ENCODE assay signal across 13 mouse cellular contexts in the genomic region with DNA sequence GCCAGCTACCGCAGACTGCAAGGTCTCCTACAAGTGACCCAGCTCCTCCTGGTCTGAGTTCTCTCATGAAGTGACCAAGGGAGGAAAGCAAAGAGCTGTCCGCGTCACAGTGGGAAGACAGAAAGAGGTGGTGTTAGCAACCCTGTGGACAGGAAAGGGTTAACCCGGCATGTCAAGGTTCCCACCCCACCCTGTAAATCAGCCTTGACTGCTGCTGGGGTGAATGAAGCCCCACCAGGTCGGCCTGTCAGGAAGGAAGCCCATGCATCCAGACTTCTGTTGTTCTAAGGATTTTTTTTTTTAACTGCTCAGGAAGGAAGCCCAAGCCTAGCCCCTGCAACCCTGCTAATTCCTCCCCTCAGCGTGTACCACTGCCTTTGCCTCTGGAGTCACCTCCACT. TPM values are rescaled to one million over a fixed set of nuclear protein-coding genes. Genes with fewer than 3 reads are reported as not detected.
DNase-seq lines count a peak whose midpoint lies in the region; ATAC-seq and TF ChIP-seq lines count a peak whose summit lies in the region.
"Had no signal": no experiment of that assay in that cellular context is flagged by ENCODE, and none has a peak within 500 bp of the region (broad histone marks: within the 10 kb centered on the region; RNA-seq: fewer than 3 reads in every experiment).

No protein-coding gene starts in this region.

- no peak overlapping the region for H3K4me3 ChIP-seq in kidney, adult 2 months (ENCODE audit: insufficient read depth, low read depth, low read length)
- peak overlapping the region; percentile 64 for H3K4me3 ChIP-seq in megakaryocyte, embryonic 14.5 days (replicated peaks)
- H3K4me3 ChIP-seq in liver, embryonic 15.5 days (replicated peaks), result no peak overlapping the region
- H3K4me3 ChIP-seq: limb, embryonic 15.5 days; midbrain, embryonic 13.5 days had no signal

- TF ChIP-seq POLR2A in kidney, adult 2 months (IDR thresholded peaks at IDR 0.05; ENCODE audit: low read depth, low read length), result no peak

- no peak for ATAC-seq in megakaryocyte, adult 5-6 weeks (ENCODE audit: poor library complexity, severe bottlenecking)
- no peak for ATAC-seq in liver, embryonic 15.5 days (ENCODE audit: insufficient read depth)
- ATAC-seq: forebrain, postnatal 0 days; midbrain, embryonic 13.5 days had no signal

- H3K4me2 ChIP-seq in liver, embryonic 15.5 days, result no peak overlapping the region
- H3K4me2 ChIP-seq: limb, embryonic 15.5 days; midbrain, embryonic 13.5 days had no signal

- no peak overlapping the region for H3K27ac ChIP-seq in kidney, adult 2 months (ENCODE audit: insufficient read depth, low read depth, low read length)
- 0 out of 2 replicates have a peak overlapping the region, but pooled peaks have one; percentile 55 for H3K27ac ChIP-seq in liver, embryonic 15.5 days (replicated peaks)
- H3K27ac ChIP-seq: limb, embryonic 15.5 days; midbrain, embryonic 13.5 days had no signal

- H3K9ac ChIP-seq in liver, embryonic 15.5 days, result no peak overlapping the region
- H3K9ac ChIP-seq: forebrain, postnatal 0 days; limb, embryonic 15.5 days; midbrain, embryonic 13.5 days had no signal

- peaks cover 2% of the 10 kb centered on the region; the same call in 1 of the 2 replicates for H3K27me3 ChIP-seq in kidney, adult 2 months (replicated peaks; ENCODE audit: control insufficient read depth, insufficient read depth, low read length)
- peaks cover 49% of the 10 kb centered on the region for H3K27me3 ChIP-seq in megakaryocyte, embryonic 14.5 days (replicated peaks)
- peaks cover 10% of the 10 kb centered on the region for H3K27me3 ChIP-seq in liver, embryonic 15.5 days

- DNase-seq in kidney, adult 2 months, result peak; percentile 31
- no peak for DNase-seq in kidney, adult 18-20 months
- peak; percentile 71 for DNase-seq in embryo, embryonic 10 days (ENCODE audit: low spot score)
- DNase-seq in urinary bladder, adult 2 months (ENCODE audit: low spot score), result no peak
- DNase-seq: cerebellum, adult 8-10 months; forebrain, postnatal 0 days; heart, postnatal 10 days; right cerebral cortex, adult 18-20 months had no signal

- 29% methylated on average over 6 of the region's 6 CpGs for WGBS in kidney, adult 2 months
- 24% methylated on average over 6 of the region's 6 CpGs for WGBS in liver, embryonic 15.5 days (ENCODE audit: insufficient replicate concordance)

- H3K36me3 ChIP-seq in kidney, adult 2 months (ENCODE audit: control insufficient read depth, insufficient read depth, low read length), result no peaks in the 10 kb centered on the region
- H3K36me3 ChIP-seq in megakaryocyte, embryonic 14.5 days (replicated peaks; ENCODE audit: low read length), result no peaks in the 10 kb centered on the region
- no peaks in the 10 kb centered on the region for H3K36me3 ChIP-seq in liver, embryonic 15.5 days (replicated peaks)
- H3K36me3 ChIP-seq: limb, embryonic 15.5 days; midbrain, embryonic 13.5 days had no signal

- no peak for TF ChIP-seq CTCF in kidney, adult 2 months (conservative IDR thresholded peaks at IDR 0.05; ENCODE audit: insufficient read depth, insufficient read length, low read depth, low read length)

- H3K4me1 ChIP-seq in kidney, adult 2 months (ENCODE audit: control insufficient read depth, insufficient read depth, low read length), result 0 out of 2 replicates have a peak, but pooled peaks cover 2% of the 10 kb centered on the region
- H3K4me1 ChIP-seq in megakaryocyte, embryonic 14.5 days, result peaks cover 74% of the 10 kb centered on the region
- H3K4me1 ChIP-seq in liver, embryonic 15.5 days (replicated peaks), result peaks cover 96% of the 10 kb centered on the region

- H3K9me3 ChIP-seq in megakaryocyte, embryonic 14.5 days, result 0 out of 2 replicates have a peak, but pooled peaks cover 1% of the 10 kb centered on the region
- H3K9me3 ChIP-seq in liver, embryonic 15.5 days (replicated peaks), result no peaks in the 10 kb centered on the region
- H3K9me3 ChIP-seq: limb, embryonic 15.5 days; midbrain, embryonic 13.5 days had no signal

RNA-seq across cellular contexts. Expression of gene Rnf220, which starts 16.9 kb away (rescaled TPM):
- polyA plus RNA-seq in kidney, adult 2 months (2012; rRNA removed), result 69.9 and 70.7 TPM in 2 replicates
- polyA plus RNA-seq in megakaryocyte, embryonic 14.5 days (2012; ENCODE audit: insufficient read depth, low replicate concordance), result 37.4 and 38.2 TPM in 2 replicates
- 38.7 and 40.6 TPM in 2 replicates for total RNA-seq in megakaryocyte, adult 5-6 weeks (2015)
- total RNA-seq in megakaryocyte, adult 5-6 weeks (2017), result 76.7 and 84.3 TPM in 2 replicates
- 25.1 and 30.4 TPM in 2 replicates for polyA plus RNA-seq in liver, embryonic 15.5 days (2015; fragmentation: Nextera tagmentation; extraction: Ambion mirVana)
- polyA plus RNA-seq in urinary bladder, adult 2 months (2012; rRNA removed), result 66.2 and 76.1 TPM in 2 replicates

Comparison
In these comparisons a context has a peak if more than half of its experiments do, and no peak if none do; other contexts are left out.
1. DNase-seq: peak in kidney, adult 2 months (single experiment) and embryo, embryonic 10 days (single experiment); none in kidney, adult 18-20 months (single experiment) and urinary bladder, adult 2 months (single experiment).